Mouse (Mus musculus) cerebellum, adult 2 months (tissue): ENCODE data around the gene Cd27. TPM values are rescaled to one million over a fixed set of nuclear protein-coding genes. Genes with fewer than 3 reads are reported as not detected.
"Not testable (repeated sequence)": the region's sequence is repeated elsewhere in the genome, so short reads cannot be mapped to it uniquely, and the experiment has no call there.

Source experiments
- DNase-seq, 2 experiments: peaks; one replicate each; pipeline ENCODE4 v3.0.0; 2021
- H3K27ac ChIP-seq: fragments of 200-500 bp; 2 replicates; pipeline ENCODE4 v1.5.1; 2012; ENCODE audit warnings: low read length, control low read depth, inconsistent platforms; ENCODE audit not compliant: insufficient read depth
- H3K27me3 ChIP-seq: fragments of 200-500 bp; 2 replicates; pipeline ENCODE4 v1.6.1; 2012; ENCODE audit warnings: inconsistent platforms, mild to moderate bottlenecking, low read length, moderate library complexity; ENCODE audit not compliant: control insufficient read depth, insufficient read depth
- H3K4me1 ChIP-seq: fragments of 200-500 bp; 2 replicates; pipeline ENCODE4 v1.6.1; 2011; ENCODE audit warnings: low read length; ENCODE audit not compliant: control insufficient read depth, insufficient read depth
- H3K4me3 ChIP-seq: fragments of 200-500 bp; replicated peaks from 2 replicates; pipeline ENCODE3; 2011; ENCODE audit warnings: mild to moderate bottlenecking, low read depth, low read length, control low read depth; ENCODE audit not compliant: insufficient read depth
- CTCF ChIP-seq: fragments of 200-500 bp; IDR thresholded peaks from 2 replicates; pipeline ENCODE4 v1.5.1; 2011; ENCODE audit warnings: low read depth, mild to moderate bottlenecking, control low read depth, low read length, moderate library complexity, borderline replicate concordance; ENCODE audit not compliant: insufficient read depth
- POLR2A ChIP-seq: fragments of 200-500 bp; IDR thresholded peaks from 2 replicates; pipeline ENCODE4 v1.6.1; 2011; ENCODE audit warnings: low read length, control low read depth, borderline replicate concordance; ENCODE audit not compliant: insufficient read depth
- WGBS: fragments of 180-500 bp; shearing (Covaris S2); methylation state at CpG from one replicate; pipeline ENCODE4 v1.1.7; 2018; 5-methylcytosine and 5-hydroxymethylcytosine counted together
- polyA plus RNA-seq: library from polyadenylated mRNA; depleted of rRNA; stranded (reverse); fragments of >200 nt; gene quantifications from 2 replicates; pipeline ENCODE4 v1.2.3, GENCODE M21; 2012

The Cd27 gene
- polyA plus RNA-seq, 1 experiment: not detected

DNA sequence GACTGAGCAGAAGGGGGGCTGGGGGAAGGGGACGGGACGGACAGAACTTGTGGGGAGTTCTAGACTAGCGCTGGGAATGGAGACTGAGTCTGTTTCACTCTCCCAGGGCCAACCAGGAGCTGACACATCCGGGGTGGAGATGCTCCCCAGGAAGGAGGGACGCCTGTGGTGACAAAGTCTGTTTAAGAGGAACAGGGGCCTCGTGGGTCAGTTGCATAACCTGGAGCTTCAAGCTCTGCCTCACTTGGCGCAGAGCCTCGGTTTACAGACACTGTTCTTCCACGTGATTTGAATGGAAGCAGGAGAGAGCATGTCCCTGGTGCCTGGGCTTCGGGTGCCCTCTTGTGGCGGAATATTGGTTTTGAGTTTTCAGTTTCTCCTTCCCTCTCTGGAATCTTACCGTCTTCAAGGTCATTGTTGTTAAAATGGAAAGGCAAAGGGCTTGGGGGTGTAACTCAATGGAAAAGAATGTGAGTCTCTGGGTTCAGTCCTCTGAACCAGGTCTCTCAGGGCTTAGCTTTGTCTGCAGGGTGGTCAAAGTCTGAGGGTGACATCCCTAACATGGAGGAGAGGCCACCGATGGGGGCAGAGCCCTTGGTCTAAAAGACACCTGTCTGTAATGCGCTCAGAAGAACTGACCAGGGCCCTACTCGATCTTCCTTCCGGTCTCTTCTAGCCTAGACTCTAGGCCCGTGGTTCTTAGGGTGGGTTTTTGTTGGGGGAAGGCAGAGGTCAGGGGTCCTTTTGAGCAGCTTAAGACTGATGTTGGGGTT, 34.8 kb upstream of the Cd27 start:
- TF ChIP-seq CTCF (peak; percentile 96), POLR2A (no peak)
- Histone ChIP-seq H3K4me1 (0 out of 2 replicates have a peak, but pooled peaks cover 3% of the 10 kb centered on the region), H3K27ac (0 out of 2 replicates have a peak overlapping the region, but pooled peaks have one; percentile 10), H3K4me3 (peak overlapping the region; percentile 11), H3K27me3 (no peaks in the 10 kb centered on the region)
- 13% methylated on average over 17 of the region's 17 CpGs for WGBS
- DNase-seq: peak; percentile 92 to 94

DNA sequence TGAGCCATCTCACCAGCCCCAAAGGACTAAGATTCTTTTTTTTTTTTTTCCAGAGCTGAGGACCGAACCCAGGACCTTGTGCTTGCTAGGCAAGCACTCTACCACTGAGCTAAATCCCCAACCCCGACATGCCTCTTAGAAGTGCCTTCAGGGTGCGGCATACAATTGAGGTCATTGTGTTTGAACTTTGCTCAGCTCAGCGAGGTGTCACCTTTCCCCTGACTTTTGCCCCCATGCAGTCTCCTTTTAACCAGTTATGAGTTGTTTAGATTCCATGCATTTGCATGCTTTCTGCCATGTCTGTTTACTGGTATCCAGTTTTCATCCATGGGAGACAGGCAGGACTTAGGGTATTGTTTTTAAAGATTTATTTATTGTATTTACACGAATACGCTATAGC, 32.0 kb upstream of the Cd27 start:
- WGBS: 54% methylated on average over 6 of the region's 6 CpGs
- Histone ChIP-seq H3K27ac (no peak overlapping the region), H3K27me3 (no peaks in the 10 kb centered on the region), H3K4me1 (0 out of 2 replicates have a peak, but pooled peaks cover 3% of the 10 kb centered on the region), H3K4me3 (no peak overlapping the region)
- DNase-seq: no peak
- TF ChIP-seq POLR2A (no peak), CTCF (no peak)

DNA sequence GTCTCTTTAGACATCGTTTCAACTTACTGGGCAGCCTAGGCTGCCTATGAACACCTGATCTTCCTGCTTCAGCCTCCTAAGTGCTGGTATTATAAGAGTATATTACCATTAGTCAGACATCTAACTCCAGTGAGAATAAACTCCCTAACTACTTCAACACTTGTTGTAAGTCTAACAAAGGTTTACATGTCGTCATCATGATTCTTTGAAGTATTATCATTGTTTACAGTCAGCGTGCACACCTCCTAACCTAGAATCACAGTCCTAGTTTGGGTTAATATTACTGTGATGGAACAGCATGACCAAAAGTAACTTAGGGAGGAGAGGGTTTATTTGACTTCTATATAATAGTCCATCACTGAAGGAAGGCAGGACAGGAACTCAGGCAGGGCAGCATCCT, 30.7 kb upstream of the Cd27 start:
- TF ChIP-seq CTCF (no peak), POLR2A (no peak)
- Histone ChIP-seq H3K27ac (no peak overlapping the region), H3K4me1 (0 out of 2 replicates have a peak, but pooled peaks cover 3% of the 10 kb centered on the region), H3K4me3 (no peak overlapping the region), H3K27me3 (no peaks in the 10 kb centered on the region)
- no peak for DNase-seq
- 86% methylated on average over 3 of the region's 3 CpGs for WGBS

- H3K27ac ChIP-seq, DNase-seq, H3K27me3 ChIP-seq, H3K4me3 ChIP-seq, H3K4me1 ChIP-seq: not testable (repeated sequence)
- 53% methylated on average over 6 of the region's 6 CpGs for WGBS
Measured at GRCm38 (mm10) chr6:125266600-125266999, 29.8 kb upstream of the Cd27 start.

GRCm38 (mm10) chr6:125266091-125266490, 29.3 kb upstream of the Cd27 start:
- H3K27ac ChIP-seq: no peak overlapping the region
- no peaks in the 10 kb centered on the region for H3K4me1 ChIP-seq
- no peaks in the 10 kb centered on the region for H3K27me3 ChIP-seq
- TF ChIP-seq POLR2A (no peak), CTCF (no peak)
- no peak overlapping the region for H3K4me3 ChIP-seq
- WGBS: 76% methylated on average over 13 of the region's 13 CpGs
- DNase-seq: no peak

DNA sequence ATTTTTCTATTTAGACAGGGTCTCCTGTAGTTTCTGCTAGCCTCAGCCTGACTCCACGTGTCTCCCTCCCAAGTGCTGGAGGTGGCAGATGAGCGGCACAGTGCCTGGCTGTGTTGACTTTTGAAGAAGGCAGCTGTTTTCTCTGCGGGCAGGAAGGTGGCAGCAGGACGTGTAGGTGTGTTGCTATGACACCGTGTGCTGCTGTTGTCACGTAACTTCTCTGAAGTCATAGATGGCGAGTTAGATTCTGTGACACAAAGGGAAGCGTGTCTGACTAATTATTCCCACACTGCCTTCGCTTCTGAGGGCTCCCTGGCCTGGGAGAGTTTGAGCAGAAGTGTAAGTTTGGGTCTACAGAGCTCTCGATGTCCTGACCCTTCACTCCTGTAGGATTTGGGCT, 28.4 kb upstream of the Cd27 start:
- no peak for DNase-seq

GRCm38 (mm10) chr6:125264219-125264618, 27.4 kb upstream of the Cd27 start:
- 89% methylated on average over 9 of the region's 9 CpGs for WGBS
- no peaks in the 10 kb centered on the region for H3K27me3 ChIP-seq
- no peak for DNase-seq

More for the DNA sequence above, 28.4 kb upstream of the Cd27 start:
- WGBS: 39% methylated on average over 10 of the region's 10 CpGs
- no peaks in the 10 kb centered on the region for H3K27me3 ChIP-seq
- H3K4me3 ChIP-seq: no peak overlapping the region
- no peaks in the 10 kb centered on the region for H3K4me1 ChIP-seq
- TF ChIP-seq POLR2A (no peak), CTCF (no peak)
- no peak overlapping the region for H3K27ac ChIP-seq

DNA sequence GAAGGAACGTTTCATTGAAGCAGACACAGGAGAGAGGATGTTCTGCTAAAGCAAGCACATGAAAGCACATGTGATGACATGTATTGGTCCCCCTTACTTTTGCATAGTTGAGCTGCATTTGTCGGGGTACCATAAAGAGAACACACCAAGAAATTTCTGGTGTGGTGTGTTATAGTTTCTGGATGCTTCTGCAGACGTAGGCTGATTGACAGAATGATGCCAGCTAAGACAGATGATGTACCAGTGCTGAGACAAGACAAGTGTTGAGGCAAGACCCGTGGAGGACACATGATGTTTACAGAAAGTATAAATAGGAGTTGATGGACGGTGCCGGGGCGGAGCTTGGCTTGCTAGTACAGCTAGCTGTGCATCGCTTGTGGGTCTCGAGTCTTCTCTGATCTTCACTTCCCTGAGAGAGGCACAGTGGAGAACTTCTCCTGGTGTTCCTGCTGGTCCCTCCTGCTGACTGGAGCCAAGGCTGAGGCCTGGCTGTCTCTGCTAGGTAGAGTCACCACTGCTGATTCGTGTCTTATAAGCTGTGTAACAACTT, 23.3 kb upstream of the Cd27 start:
- no peak for TF ChIP-seq CTCF
- TF ChIP-seq POLR2A: no peak
- no peaks in the 10 kb centered on the region for H3K4me1 ChIP-seq
- 81% methylated on average over 10 of the region's 10 CpGs for WGBS
- no peak overlapping the region for H3K27ac ChIP-seq
- no peaks in the 10 kb centered on the region for H3K27me3 ChIP-seq
- H3K4me3 ChIP-seq: no peak overlapping the region
- no peak for DNase-seq

More at GRCm38 (mm10) chr6:125264219-125264618, 27.4 kb upstream of the Cd27 start:
- TF ChIP-seq CTCF (no peak), POLR2A (no peak)
- Histone ChIP-seq H3K4me3 (no peak overlapping the region), H3K27ac (no peak overlapping the region), H3K4me1 (no peaks in the 10 kb centered on the region)
